Mouse (Mus musculus): ENCODE results near the gene Itga9.

Itga9 gene

GRCm38 (mm10) chr9:118693256-118693655 is 86.8 kb downstream of the Itga9 start:
- DNase-seq: peak; percentile 72 to 79

GRCm38 (mm10) chr9:118694420-118694825 is 87.9 kb downstream of the Itga9 start:
- no peak for DNase-seq

GRCm38 (mm10) chr9:118698191-118698590 is 91.7 kb downstream of the Itga9 start:
- no peak for DNase-seq

GRCm38 (mm10) chr9:118699716-118700115 is 93.2 kb downstream of the Itga9 start:
- DNase-seq: no peak

- DNase-seq: no peak
Observed at GRCm38 (mm10) chr9:118700889-118701288, 94.4 kb downstream of the Itga9 start.

- DNase-seq: no peak
Observed at GRCm38 (mm10) chr9:118701791-118702190, 95.3 kb downstream of the Itga9 start.

- no peak for DNase-seq
Observed at GRCm38 (mm10) chr9:118703146-118703545, 96.7 kb downstream of the Itga9 start.

GRCm38 (mm10) chr9:118705381-118706074 is 99.0 kb downstream of the Itga9 start:
- no peak for DNase-seq

- no peak for DNase-seq
Observed at GRCm38 (mm10) chr9:118706176-118706975, 99.9 kb downstream of the Itga9 start.

GRCm38 (mm10) chr9:118710625-118711024 is 104.1 kb downstream of the Itga9 start:
- no peak for DNase-seq

GRCm38 (mm10) chr9:118711749-118712148 is 105.3 kb downstream of the Itga9 start:
- peak in 1 of 2 experiments; percentile 27 for DNase-seq

GRCm38 (mm10) chr9:118713515-118713914 is 107.0 kb downstream of the Itga9 start:
- DNase-seq: no peak

- DNase-seq: no peak
Observed at GRCm38 (mm10) chr9:118714536-118714935, 108.0 kb downstream of the Itga9 start.

- no peak for DNase-seq
Observed at GRCm38 (mm10) chr9:118715971-118716628, 109.6 kb downstream of the Itga9 start.

- no peak for DNase-seq
Observed at GRCm38 (mm10) chr9:118717436-118717835, 110.9 kb downstream of the Itga9 start.

GRCm38 (mm10) chr9:118718511-118718910 is 112.0 kb downstream of the Itga9 start:
- no peak for DNase-seq

- no peak for DNase-seq
Observed at GRCm38 (mm10) chr9:118721056-118721455, 114.6 kb downstream of the Itga9 start.

GRCm38 (mm10) chr9:118722789-118723325 is 116.4 kb downstream of the Itga9 start:
- no peak for DNase-seq

- no peak for DNase-seq
Observed at GRCm38 (mm10) chr9:118725128-118725527, 118.6 kb downstream of the Itga9 start.

- no peak for DNase-seq
Observed at GRCm38 (mm10) chr9:118726550-118726949, 120.1 kb downstream of the Itga9 start.

- DNase-seq: no peak
Observed at GRCm38 (mm10) chr9:118728296-118728695, 121.8 kb downstream of the Itga9 start.

- DNase-seq: no peak
Observed at GRCm38 (mm10) chr9:118728987-118729386, 122.5 kb downstream of the Itga9 start.

GRCm38 (mm10) chr9:118730172-118730571 is 123.7 kb downstream of the Itga9 start:
- no peak for DNase-seq

Measured in cerebellum, postnatal 25 days (tissue).